Mouse (Mus musculus) small intestine, adult 2 months (tissue): ENCODE data around the gene Rps18. TPM values are rescaled to one million over a fixed set of nuclear protein-coding genes. Genes with fewer than 3 reads are reported as not detected.

Experiments used
- H3K27ac ChIP-seq: fragments of 200-500 bp; 2 replicates; pipeline ENCODE4 v1.5.1; 2012; ENCODE audit warnings: low read depth, low read length, control low read depth, inconsistent platforms; ENCODE audit not compliant: insufficient read depth
- H3K27me3 ChIP-seq: fragments of 200-500 bp; 2 replicates; pipeline ENCODE4 v1.6.1; 2012; ENCODE audit warnings: mild to moderate bottlenecking, moderate library complexity, low read length, inconsistent platforms; ENCODE audit not compliant: control insufficient read depth, insufficient read depth
- H3K36me3 ChIP-seq: fragments of 200-500 bp; 2 replicates; pipeline ENCODE4 v1.6.1; 2012; ENCODE audit warnings: mild to moderate bottlenecking, low read length, control low read depth, inconsistent platforms; ENCODE audit not compliant: control insufficient read depth, insufficient read depth
- H3K4me1 ChIP-seq: fragments of 200-500 bp; 2 replicates; pipeline ENCODE4 v1.6.1; 2012; ENCODE audit warnings: low read length, inconsistent platforms, mixed read lengths; ENCODE audit not compliant: control insufficient read depth, insufficient read depth, insufficient read length
- H3K4me3 ChIP-seq: fragments of 200-500 bp; 2 replicates; pipeline ENCODE4 v1.5.1; 2012; ENCODE audit warnings: low read depth, mild to moderate bottlenecking, control low read depth, inconsistent platforms, low read length, moderate library complexity
- CTCF ChIP-seq: fragments of 200-500 bp; IDR thresholded peaks from 2 replicates; pipeline ENCODE4 v1.5.1; 2012; ENCODE audit warnings: low read depth, mild to moderate bottlenecking, control low read depth, inconsistent platforms, low read length, moderate library complexity, mixed read lengths; ENCODE audit not compliant: insufficient replicate concordance, insufficient read length; ENCODE audit errors: extremely low read depth
- POLR2A ChIP-seq: fragments of 200-500 bp; IDR thresholded peaks from 2 replicates; pipeline ENCODE4 v1.6.1; 2012; ENCODE audit warnings: low read depth, mild to moderate bottlenecking, control low read depth, inconsistent platforms, low read length, moderate library complexity
- WGBS: fragments of 180-500 bp; shearing (Covaris S2); methylation state at CpG from one replicate; pipeline ENCODE4 v1.1.7; 2018; 5-methylcytosine and 5-hydroxymethylcytosine counted together
- polyA plus RNA-seq: library from polyadenylated mRNA; depleted of rRNA; stranded (reverse); fragments of >200 nt; gene quantifications from 2 replicates; pipeline ENCODE4 v1.2.3, GENCODE M21; 2012

Gene Rps18
- polyA plus RNA-seq, 1 experiment, result 509 TPM

- H3K4me3 ChIP-seq, result no peak overlapping the region
- H3K27ac ChIP-seq, result no peak overlapping the region
- H3K36me3 ChIP-seq, result peaks cover 40% of the 10 kb centered on the region
- no peaks in the 10 kb centered on the region for H3K27me3 ChIP-seq
- peaks cover 24% of the 10 kb centered on the region for H3K4me1 ChIP-seq
- WGBS, result 71% methylated on average over 13 of the region's 13 CpGs
- TF ChIP-seq CTCF, result peak; percentile 1; the same call in 1 of the 2 replicates
- no peak for TF ChIP-seq POLR2A
Observed at GRCm38 (mm10) chr17:33914969-33915391, 40.8 kb downstream of the Rps18 start.

- Histone ChIP-seq H3K27me3 (no peaks in the 10 kb centered on the region), H3K27ac (no peak overlapping the region), H3K36me3 (peaks cover 40% of the 10 kb centered on the region), H3K4me3 (no peak overlapping the region), H3K4me1 (peaks cover 23% of the 10 kb centered on the region)
- no peak for TF ChIP-seq POLR2A
- TF ChIP-seq CTCF, result no peak
- 96% methylated on average over 8 of the region's 8 CpGs for WGBS
Observed at GRCm38 (mm10) chr17:33913905-33914304, 41.9 kb downstream of the Rps18 start.

GRCm38 (mm10) chr17:33913264-33913663 is 42.5 kb downstream of the Rps18 start:
- 88% methylated on average over 10 of the region's 10 CpGs for WGBS
- Histone ChIP-seq H3K36me3 (peaks cover 40% of the 10 kb centered on the region), H3K27ac (no peak overlapping the region)

GRCm38 (mm10) chr17:33911813-33912414 is 43.9 kb downstream of the Rps18 start:
- no peaks in the 10 kb centered on the region for H3K27me3 ChIP-seq
- H3K4me3 ChIP-seq, result no peak overlapping the region
- H3K27ac ChIP-seq, result no peak overlapping the region
- 89% methylated on average over 28 of the region's 28 CpGs for WGBS
- peaks cover 13% of the 10 kb centered on the region for H3K4me1 ChIP-seq
- peaks cover 35% of the 10 kb centered on the region for H3K36me3 ChIP-seq
- no peak for TF ChIP-seq CTCF
- TF ChIP-seq POLR2A, result no peak

More at GRCm38 (mm10) chr17:33913264-33913663, 42.5 kb downstream of the Rps18 start:
- Histone ChIP-seq H3K4me1 (peaks cover 17% of the 10 kb centered on the region), H3K4me3 (no peak overlapping the region), H3K27me3 (no peaks in the 10 kb centered on the region)
- no peak for TF ChIP-seq CTCF

- TF ChIP-seq CTCF (peak; percentile 14; the same call in 1 of the 2 replicates), POLR2A (no peak)
- WGBS, result 92% methylated on average over 31 of the region's 31 CpGs
- peaks cover 35% of the 10 kb centered on the region for H3K36me3 ChIP-seq
- no peak overlapping the region for H3K27ac ChIP-seq
- peaks cover 10% of the 10 kb centered on the region for H3K4me1 ChIP-seq
- H3K4me3 ChIP-seq, result no peak overlapping the region
- no peaks in the 10 kb centered on the region for H3K27me3 ChIP-seq
Observed at GRCm38 (mm10) chr17:33911052-33911812, 44.6 kb downstream of the Rps18 start.

- 33% methylated on average over 11 of the region's 11 CpGs for WGBS
- no peaks in the 10 kb centered on the region for H3K27me3 ChIP-seq
- H3K36me3 ChIP-seq, result peaks cover 35% of the 10 kb centered on the region
- H3K4me3 ChIP-seq, result peak overlapping the region; percentile 85
- H3K27ac ChIP-seq, result peak overlapping the region; percentile 97
- H3K4me1 ChIP-seq, result peaks cover 10% of the 10 kb centered on the region
- TF ChIP-seq POLR2A (no peak), CTCF (no peak)
Observed at GRCm38 (mm10) chr17:33910346-33911051, 45.3 kb downstream of the Rps18 start.

- under 1% methylated on average over 14 of the region's 14 CpGs for WGBS
- Histone ChIP-seq H3K4me1 (peaks cover 8% of the 10 kb centered on the region), H3K27ac (peak overlapping the region; percentile 97), H3K27me3 (no peaks in the 10 kb centered on the region), H3K36me3 (peaks cover 33% of the 10 kb centered on the region), H3K4me3 (peak overlapping the region; percentile 85)
- peak; percentile 43; the same call in 1 of the 2 replicates for TF ChIP-seq POLR2A
- no peak for TF ChIP-seq CTCF
Observed at GRCm38 (mm10) chr17:33909869-33910250, 45.9 kb downstream of the Rps18 start.
